Mouse (Mus musculus) R1 (cell line): Measurements from ENCODE around the gene Stx6.
"Not testable (repeated sequence)": the region's sequence is repeated elsewhere in the genome, so short reads cannot be mapped to it uniquely, and the experiment has no call there.

Source experiments
- DNase-seq: peaks from one replicate; pipeline ENCODE4 v3.0.0-alpha.2; 2018; ENCODE audit warnings: low read depth, low spot score

Gene Stx6

GRCm38 (mm10) chr1:155167453-155167852 lies 8.9 kb downstream of the Stx6 start:
- no peak for DNase-seq

- no peak for DNase-seq
Measured at GRCm38 (mm10) chr1:155169935-155170334, 11.4 kb downstream of the Stx6 start.

- no peak for DNase-seq
Measured at GRCm38 (mm10) chr1:155172895-155173643, 14.6 kb downstream of the Stx6 start.

GRCm38 (mm10) chr1:155173644-155174016 lies 15.1 kb downstream of the Stx6 start:
- DNase-seq = not testable (repeated sequence)

- DNase-seq = no peak
Measured at GRCm38 (mm10) chr1:155174424-155174823, 15.9 kb downstream of the Stx6 start.

GRCm38 (mm10) chr1:155178192-155178924 lies 19.8 kb downstream of the Stx6 start:
- DNase-seq = no peak

- DNase-seq = no peak
Measured at GRCm38 (mm10) chr1:155184191-155184590, 25.7 kb downstream of the Stx6 start.

GRCm38 (mm10) chr1:155188656-155189055 lies 30.1 kb downstream of the Stx6 start:
- no peak for DNase-seq

GRCm38 (mm10) chr1:155191219-155191618 lies 32.7 kb downstream of the Stx6 start:
- DNase-seq = no peak

GRCm38 (mm10) chr1:155191671-155192070 lies 33.2 kb downstream of the Stx6 start:
- DNase-seq = no peak

- no peak for DNase-seq
Measured at GRCm38 (mm10) chr1:155192805-155193368, 34.4 kb downstream of the Stx6 start.

- no peak for DNase-seq
Measured at GRCm38 (mm10) chr1:155196691-155197090, 38.2 kb downstream of the Stx6 start.

- DNase-seq = no peak
Measured at GRCm38 (mm10) chr1:155199522-155199921, 41.0 kb downstream of the Stx6 start.

GRCm38 (mm10) chr1:155200967-155201366 lies 42.5 kb downstream of the Stx6 start:
- no peak for DNase-seq

GRCm38 (mm10) chr1:155201373-155201879 lies 42.9 kb downstream of the Stx6 start:
- no peak for DNase-seq

- DNase-seq = no peak
Measured at GRCm38 (mm10) chr1:155201914-155202313, 43.4 kb downstream of the Stx6 start.

GRCm38 (mm10) chr1:155202472-155202871 lies 44.0 kb downstream of the Stx6 start:
- no peak for DNase-seq

- no peak for DNase-seq
Measured at GRCm38 (mm10) chr1:155203101-155203500, 44.6 kb downstream of the Stx6 start.

- DNase-seq = no peak
Measured at GRCm38 (mm10) chr1:155203954-155204353, 45.4 kb downstream of the Stx6 start.

GRCm38 (mm10) chr1:155204560-155205162 lies 46.1 kb downstream of the Stx6 start:
- no peak for DNase-seq

GRCm38 (mm10) chr1:155205311-155205710 lies 46.8 kb downstream of the Stx6 start:
- peak; percentile 16 for DNase-seq
